Mouse (Mus musculus): ENCODE results near the gene Pcbp1. TPM values are rescaled to one million over a fixed set of nuclear protein-coding genes. Genes with fewer than 3 reads are reported as not detected.

Gene Pcbp1
- total and polyA plus RNA-seq, 3 experiments: 68.9 to 337 (median 73.0) TPM

GRCm38 (mm10) chr6:86506309-86506708 lies 19.8 kb downstream of the Pcbp1 start:
- dilution Hi-C loops (cut with MboI; ENCODE audit: extremely low pct_ligation_motif_present, extremely low pct_unique_long_range_greater_than_20kb, low sequenced_read_pairs) (no loop called here), in situ Hi-C loops (cut with MboI; ENCODE audit: low pct_ligation_motif_present, low pct_unique_long_range_greater_than_20kb, low sequenced_read_pairs) (no loop called here)
- Histone ChIP-seq H3K79me2 (replicated peaks; ENCODE audit: control insufficient read depth, extremely low read depth, insufficient read depth, poor library complexity, severe bottlenecking) (no peaks in the 10 kb centered on the region), H3K9ac (ENCODE audit: insufficient read depth, low read depth) (no peak overlapping the region), H3K36me3 (replicated peaks in 1 of 2; ENCODE audit: control insufficient read depth in 1 of 2, insufficient read depth in 1 of 2, low read length in 1 of 2) (no peaks in the 10 kb centered on the region), H3K9me3 (replicated peaks; ENCODE audit: low read length) (no peaks in the 10 kb centered on the region), H3K4me3 (replicated peaks in 1 of 3; ENCODE audit: low read depth in 2 of 3, low read length in 2 of 3, poor library complexity in 1 of 3) (no peak overlapping the region), H3K4me2 (ENCODE audit: insufficient read depth, low read depth, poor library complexity, severe bottlenecking) (no peak overlapping the region), H3K27me3 (replicated peaks) (no peaks in the 10 kb centered on the region), H3K27ac (ENCODE audit: insufficient read depth, low read depth) (no peak overlapping the region), H3K4me1 (ENCODE audit: control insufficient read depth in 1 of 2, insufficient read depth in 2 of 2) (peaks cover 0 to 24% of the 10 kb centered on the region in 2 experiments; a peak in 2 of 4 replicates)
- TF ChIP-seq USF1 (IDR thresholded peaks at IDR 0.05; ENCODE audit: low read depth, low read length) (no peak), ZKSCAN1 (IDR thresholded peaks at IDR 0.05; ENCODE audit: borderline replicate concordance, low read depth, low read length) (no peak), ZMIZ1 (IDR thresholded peaks at IDR 0.05; ENCODE audit: low read depth, low read length) (no peak), MEF2A (IDR thresholded peaks at IDR 0.05; ENCODE audit: borderline replicate concordance, low read depth, low read length) (no peak), MAZ (IDR thresholded peaks at IDR 0.05; ENCODE audit: low read depth, low read length) (no peak), MYC (IDR thresholded peaks at IDR 0.05; ENCODE audit: low read depth, low read length) (no peak), CHD2 (IDR thresholded peaks at IDR 0.05; ENCODE audit: low read length) (no peak), GABPA (IDR thresholded peaks at IDR 0.05; ENCODE audit: insufficient replicate concordance, low read depth, low read length) (no peak), KAT2A (IDR thresholded peaks at IDR 0.05; ENCODE audit: insufficient replicate concordance, low read length) (no peak)
- no peak for DNase-seq (ENCODE audit: extremely low read depth)

GRCm38 (mm10) chr6:86505671-86506070 lies 20.4 kb downstream of the Pcbp1 start:
- in situ Hi-C loops (cut with MboI; ENCODE audit: low pct_ligation_motif_present, low pct_unique_long_range_greater_than_20kb, low sequenced_read_pairs) (no loop called here), dilution Hi-C loops (cut with MboI; ENCODE audit: extremely low pct_ligation_motif_present, extremely low pct_unique_long_range_greater_than_20kb, low sequenced_read_pairs) (no loop called here)
- no peak for DNase-seq (ENCODE audit: extremely low read depth)
- H3K27me3 ChIP-seq (replicated peaks): no peaks in the 10 kb centered on the region
- no peak overlapping the region for H3K4me2 ChIP-seq (ENCODE audit: insufficient read depth, low read depth, poor library complexity, severe bottlenecking)
- H3K9ac ChIP-seq (ENCODE audit: insufficient read depth, low read depth): no peak overlapping the region
- no peaks in the 10 kb centered on the region for H3K79me2 ChIP-seq (replicated peaks; ENCODE audit: control insufficient read depth, extremely low read depth, insufficient read depth, poor library complexity, severe bottlenecking)
- H3K27ac ChIP-seq (ENCODE audit: insufficient read depth, low read depth): no peak overlapping the region
- no peak for TF ChIP-seq MAFK (IDR thresholded peaks at IDR 0.05; ENCODE audit: insufficient replicate concordance, low read length)
- no peak for TF ChIP-seq ETS1 (conservative IDR thresholded peaks at IDR 0.05; ENCODE audit: low read depth, low read length)
- TF ChIP-seq CHD1 (IDR thresholded peaks at IDR 0.05; ENCODE audit: low read depth, low read length): no peak
- TF ChIP-seq USF2 (conservative IDR thresholded peaks at IDR 0.05; ENCODE audit: low read depth, low read length): no peak
- TF ChIP-seq CHD2 (IDR thresholded peaks at IDR 0.05; ENCODE audit: low read length): no peak
- TF ChIP-seq KAT2A (IDR thresholded peaks at IDR 0.05; ENCODE audit: insufficient replicate concordance, low read length): no peak
- no peak for TF ChIP-seq SIN3A (IDR thresholded peaks at IDR 0.05; ENCODE audit: low read length)
- TF ChIP-seq MAX (IDR thresholded peaks at IDR 0.05; ENCODE audit: low read length): no peak
- no peak for TF ChIP-seq UBTF (IDR thresholded peaks at IDR 0.05; ENCODE audit: low read depth, low read length)
- TF ChIP-seq MYC (IDR thresholded peaks at IDR 0.05; ENCODE audit: low read depth, low read length): no peak
- TF ChIP-seq MEF2A (IDR thresholded peaks at IDR 0.05; ENCODE audit: borderline replicate concordance, low read depth, low read length): no peak
- no peak for TF ChIP-seq TCF12 (IDR thresholded peaks at IDR 0.05; ENCODE audit: low read depth, low read length)
- TF ChIP-seq ZKSCAN1 (IDR thresholded peaks at IDR 0.05; ENCODE audit: borderline replicate concordance, low read depth, low read length): no peak
- TF ChIP-seq SMC3 (IDR thresholded peaks at IDR 0.05; ENCODE audit: low read depth, low read length): no peak
- TF ChIP-seq ELF1 (IDR thresholded peaks at IDR 0.05; ENCODE audit: low read depth, low read length): no peak
- no peak for TF ChIP-seq RCOR1 (conservative IDR thresholded peaks at IDR 0.05; ENCODE audit: low read depth, low read length)
- TF ChIP-seq HCFC1 (IDR thresholded peaks at IDR 0.05; ENCODE audit: low read depth, low read length): no peak
- no peaks in the 10 kb centered on the region for H3K36me3 ChIP-seq (replicated peaks in 1 of 2; ENCODE audit: control insufficient read depth in 1 of 2, insufficient read depth in 1 of 2, low read length in 1 of 2)
- peaks cover 0 to 24% of the 10 kb centered on the region in 2 experiments; a peak in 2 of 4 replicates for H3K4me1 ChIP-seq (ENCODE audit: control insufficient read depth in 1 of 2, insufficient read depth in 2 of 2)
- no peak overlapping the region for H3K4me3 ChIP-seq (replicated peaks in 1 of 3; ENCODE audit: low read depth in 2 of 3, low read length in 2 of 3, poor library complexity in 1 of 3)
- H3K9me3 ChIP-seq (replicated peaks; ENCODE audit: low read length): no peaks in the 10 kb centered on the region
